Mouse (Mus musculus) forebrain, embryonic 10.5 days (tissue): ENCODE data around the gene Elof1. TPM values are rescaled to one million over a fixed set of nuclear protein-coding genes. Genes with fewer than 3 reads are reported as not detected.

Experiments
- DNase-seq: peaks from one replicate; pipeline ENCODE4 v3.0.0-alpha.2; 2017; ENCODE audit warnings: low spot score; ENCODE audit errors: extremely low spot score
- H3K27ac ChIP-seq: fragments of 300-500 bp; sonication (generic); 2 replicates; pipeline ENCODE4 v1.5.1; 2016; ENCODE audit warnings: mild to moderate bottlenecking
- H3K27me3 ChIP-seq: fragments of 300-500 bp; sonication (generic); 2 replicates; pipeline ENCODE4 v1.6.1; 2016; ENCODE audit warnings: mild to moderate bottlenecking; ENCODE audit not compliant: poor library complexity, severe bottlenecking
- H3K36me3 ChIP-seq: fragments of 300-500 bp; sonication (generic); replicated peaks from 2 replicates; pipeline ENCODE4 v1.6.1; 2016; ENCODE audit warnings: mild to moderate bottlenecking, moderate library complexity
- H3K4me1 ChIP-seq: fragments of 300-500 bp; sonication (generic); 2 replicates; pipeline ENCODE4 v1.6.1; 2016
- H3K4me3 ChIP-seq: fragments of 300-500 bp; sonication (generic); 2 replicates; pipeline ENCODE4 v1.5.1; 2016; ENCODE audit warnings: mild to moderate bottlenecking, moderate library complexity
- H3K9me3 ChIP-seq: fragments of 300-500 bp; sonication (generic); 2 replicates; pipeline ENCODE4 v1.6.1; 2016; ENCODE audit warnings: mild to moderate bottlenecking, moderate library complexity
- WGBS: fragments of 180-500 bp; shearing (Covaris S2); methylation state at CpG from one replicate; pipeline ENCODE4 v1.1.7; 2016; 5-methylcytosine and 5-hydroxymethylcytosine counted together
- polyA plus RNA-seq: library from polyadenylated mRNA; unstranded; fragments of >200 nt; fragmentation: Nextera tagmentation; extraction: Ambion mirVana; gene quantifications from 2 replicates; pipeline ENCODE4 v1.2.1, GENCODE M21; 2016

Elof1 gene
- 250 and 254 TPM in 2 replicates for polyA plus RNA-seq

DNA sequence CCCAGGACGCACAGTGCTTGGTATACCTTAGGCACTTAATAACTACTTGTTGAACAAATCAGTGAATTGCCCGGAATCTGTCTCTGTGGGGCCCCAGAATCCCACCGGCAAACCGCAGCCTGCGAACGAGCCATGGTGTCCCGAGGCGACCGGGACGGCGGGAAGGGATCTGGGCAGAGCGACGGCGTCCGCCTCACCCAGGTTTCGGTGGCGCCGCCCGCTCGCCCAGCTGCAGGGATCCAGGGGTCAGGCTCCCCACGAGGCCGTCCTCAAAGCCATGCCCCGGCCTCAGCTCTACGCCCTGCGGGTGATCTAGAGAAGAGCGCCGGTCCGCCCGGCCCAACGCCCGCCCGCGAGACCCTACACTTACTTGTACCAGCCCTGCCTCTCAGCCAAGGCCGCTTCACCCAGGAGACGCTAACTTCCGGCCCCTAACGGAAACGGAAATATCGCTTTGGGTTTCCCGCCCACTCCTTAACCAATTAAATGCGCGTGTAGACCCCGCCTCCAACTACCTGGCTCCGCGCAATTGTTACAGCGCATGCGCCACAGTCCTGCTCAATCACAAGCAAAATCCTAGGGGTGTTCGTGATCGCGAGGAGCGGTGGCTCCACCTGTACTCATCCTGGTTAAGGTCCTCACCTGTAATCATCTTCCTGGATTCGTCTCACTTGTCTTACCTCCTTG lies at the start of gene Elof1:
TSS of gene Elof1 (minus strand) at position 433 of the 687 bp plus-strand sequence.
- peaks cover 22% of the 10 kb centered on the region for H3K4me1 ChIP-seq
- H3K27ac ChIP-seq: peak within 1 kb of the TSS; percentile 90
- WGBS: under 1% methylated on average over 52 of the region's 52 CpGs
- H3K27me3 ChIP-seq: no peaks in the 10 kb centered on the region
- H3K4me3 ChIP-seq: peak within 1 kb of the TSS; percentile 88
- DNase-seq: peak; percentile 96
- peaks cover 27% of the 10 kb centered on the region for H3K36me3 ChIP-seq
- no peaks in the 10 kb centered on the region for H3K9me3 ChIP-seq

DNA sequence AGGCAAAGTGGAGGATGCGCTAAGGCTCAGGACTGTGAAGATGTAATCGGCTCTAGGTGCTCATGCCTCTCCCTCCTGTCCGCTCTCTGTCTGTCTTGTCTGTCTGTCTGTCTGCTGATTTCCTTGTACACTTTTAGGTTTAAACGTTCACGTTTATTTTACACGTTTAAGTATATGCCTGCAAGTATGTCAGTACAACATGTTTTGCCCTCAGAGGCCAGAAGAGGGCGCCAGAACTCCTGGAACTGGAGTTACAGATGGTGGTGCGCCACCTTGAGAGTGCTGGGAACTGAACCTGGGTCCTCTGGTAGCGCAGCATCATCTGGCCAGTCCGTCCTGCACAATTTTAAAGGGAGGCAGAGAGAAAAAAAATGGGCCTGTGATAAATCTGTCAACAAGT lies 49.7 kb upstream of the Elof1 start:
- Histone ChIP-seq H3K36me3 (no peaks in the 10 kb centered on the region), H3K27me3 (peaks cover 34% of the 10 kb centered on the region), H3K9me3 (peaks cover 10% of the 10 kb centered on the region; the same call in 1 of the 2 replicates), H3K27ac (no peak overlapping the region), H3K4me3 (no peak overlapping the region), H3K4me1 (peaks cover 15% of the 10 kb centered on the region)
- 89% methylated on average over 10 of the region's 10 CpGs for WGBS
- no peak for DNase-seq

DNA sequence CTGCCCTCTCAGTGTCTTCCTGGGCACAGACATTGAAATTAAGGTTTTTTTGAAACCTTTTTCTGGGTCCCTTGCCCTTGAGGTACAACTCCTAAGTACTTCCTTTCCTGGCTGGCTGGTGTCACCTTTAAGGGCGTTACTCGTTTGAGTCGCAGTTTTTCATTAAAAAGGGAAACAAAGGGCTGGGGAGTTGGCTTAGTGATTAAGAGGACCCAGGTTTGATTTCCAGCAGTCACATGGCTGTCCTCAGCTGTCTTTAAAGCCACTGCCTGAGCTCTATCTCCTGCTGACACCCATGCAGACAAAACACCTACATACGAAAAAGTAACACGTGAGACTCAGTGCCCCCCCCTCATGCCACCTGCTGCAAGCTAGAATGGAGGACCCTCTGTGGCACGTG lies 49.0 kb upstream of the Elof1 start:
- DNase-seq: no peak
- 50% methylated on average over 6 of the region's 6 CpGs for WGBS
- Histone ChIP-seq H3K4me3 (no peak overlapping the region), H3K27ac (no peak overlapping the region), H3K9me3 (peaks cover 10% of the 10 kb centered on the region; the same call in 1 of the 2 replicates), H3K4me1 (peaks cover 14% of the 10 kb centered on the region), H3K27me3 (peaks cover 34% of the 10 kb centered on the region), H3K36me3 (no peaks in the 10 kb centered on the region)

DNA sequence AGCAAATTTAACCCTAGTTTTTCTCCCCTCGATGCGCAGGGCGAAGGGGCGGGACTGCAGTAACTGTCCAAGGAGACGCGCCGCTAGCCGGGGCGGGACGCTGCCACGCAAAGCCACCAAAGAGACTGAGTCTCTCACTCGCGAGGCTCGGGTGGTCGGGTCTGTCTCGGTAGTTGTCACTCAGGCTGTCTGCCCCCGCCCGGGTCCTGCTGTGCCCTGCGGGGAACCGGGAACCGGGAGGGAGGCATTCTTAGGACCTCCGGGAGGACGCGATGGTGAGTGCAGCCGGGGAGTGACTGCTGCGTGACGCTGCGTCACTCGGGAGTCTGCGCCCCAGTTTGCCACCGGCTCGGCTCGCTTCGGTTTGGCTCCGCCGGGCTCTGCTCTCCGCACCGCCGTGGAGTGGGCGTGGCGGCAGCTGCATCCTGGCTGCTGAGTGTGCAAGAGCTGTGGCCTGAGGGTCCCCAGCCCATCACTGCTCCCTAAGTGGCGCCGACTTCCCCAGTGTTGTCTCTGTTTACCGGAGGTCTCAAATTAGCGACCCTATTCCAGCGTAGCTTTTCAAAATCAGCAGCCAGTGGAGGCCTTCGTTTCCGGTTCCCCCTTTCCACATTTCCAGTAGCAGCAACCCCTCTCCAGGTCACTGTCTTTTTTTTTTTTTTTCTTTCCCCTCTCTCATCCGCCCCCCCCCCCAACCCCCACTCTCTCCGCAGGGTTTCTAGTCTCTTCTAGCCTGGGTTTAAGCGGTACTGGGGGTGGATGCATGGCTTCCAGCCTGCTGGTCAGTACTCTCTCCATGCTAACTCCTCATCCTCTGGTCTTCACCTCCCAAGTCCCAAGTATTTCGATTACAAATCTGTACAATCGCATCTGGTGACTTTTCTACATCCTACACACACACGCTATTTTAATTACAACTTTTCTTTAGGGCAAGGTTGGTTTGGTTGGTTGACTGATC lies 48.0 kb upstream of the Elof1 start:
- Histone ChIP-seq H3K9me3 (peaks cover 10% of the 10 kb centered on the region; the same call in 1 of the 2 replicates), H3K36me3 (no peaks in the 10 kb centered on the region), H3K27ac (peak overlapping the region; percentile 68), H3K4me3 (peak overlapping the region; percentile 62), H3K4me1 (peaks cover 12% of the 10 kb centered on the region), H3K27me3 (peaks cover 34% of the 10 kb centered on the region)
- peak; percentile 63 for DNase-seq
- 1% methylated on average over 53 of the region's 54 CpGs for WGBS

DNA sequence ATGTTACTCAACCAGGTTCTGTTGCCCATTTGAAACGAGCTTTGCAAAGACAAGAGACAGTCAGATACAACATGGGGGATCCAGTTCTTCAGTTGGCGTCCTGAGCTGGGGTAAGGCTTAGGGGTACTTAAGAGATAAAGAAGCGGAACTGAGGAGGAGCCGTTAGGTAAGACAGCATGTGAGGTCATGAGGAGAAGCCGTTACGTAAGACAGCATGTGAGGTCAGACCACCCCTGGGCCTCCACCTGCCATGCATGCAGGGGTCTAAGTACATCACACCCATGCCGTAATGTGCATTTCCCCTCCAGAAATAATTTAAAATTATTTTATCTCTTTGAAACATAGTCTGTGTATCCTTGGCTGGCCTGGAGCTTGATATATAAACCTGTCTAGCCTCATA lies 45.9 kb upstream of the Elof1 start:
- DNase-seq: no peak
- Histone ChIP-seq H3K9me3 (peaks cover 10% of the 10 kb centered on the region; the same call in 1 of the 2 replicates), H3K4me3 (no peak overlapping the region), H3K36me3 (peaks cover 10% of the 10 kb centered on the region), H3K4me1 (peaks cover 14% of the 10 kb centered on the region), H3K27ac (no peak overlapping the region), H3K27me3 (peaks cover 39% of the 10 kb centered on the region)
- WGBS: 87% methylated on average over 7 of the region's 7 CpGs

DNA sequence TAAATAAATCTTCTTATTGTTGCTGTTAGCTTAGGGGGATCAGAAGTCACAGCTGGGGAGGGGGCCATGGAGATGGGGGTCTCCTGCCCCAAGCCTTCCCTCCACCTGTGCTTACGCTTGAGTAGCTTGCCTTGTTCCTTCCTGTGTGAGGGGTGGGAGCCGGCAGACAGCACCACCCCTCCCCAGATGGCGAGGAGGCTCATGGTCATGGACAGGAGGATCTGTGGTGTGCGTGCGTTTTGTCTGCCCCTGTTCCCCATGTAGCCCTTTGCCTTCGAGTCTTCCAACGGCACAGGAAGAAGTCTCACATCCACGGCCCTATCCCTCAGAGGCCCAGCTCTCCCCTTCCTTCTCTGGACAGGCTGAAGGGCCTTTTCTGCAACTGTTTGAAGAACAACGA lies 45.3 kb upstream of the Elof1 start:
- H3K27ac ChIP-seq: no peak overlapping the region
- H3K27me3 ChIP-seq: peaks cover 45% of the 10 kb centered on the region
- peaks cover 11% of the 10 kb centered on the region for H3K36me3 ChIP-seq
- WGBS: 82% methylated on average over 9 of the region's 9 CpGs
- H3K4me1 ChIP-seq: peaks cover 20% of the 10 kb centered on the region
- no peak overlapping the region for H3K4me3 ChIP-seq
- no peak for DNase-seq
- H3K9me3 ChIP-seq: peaks cover 9% of the 10 kb centered on the region; the same call in 1 of the 2 replicates

DNA sequence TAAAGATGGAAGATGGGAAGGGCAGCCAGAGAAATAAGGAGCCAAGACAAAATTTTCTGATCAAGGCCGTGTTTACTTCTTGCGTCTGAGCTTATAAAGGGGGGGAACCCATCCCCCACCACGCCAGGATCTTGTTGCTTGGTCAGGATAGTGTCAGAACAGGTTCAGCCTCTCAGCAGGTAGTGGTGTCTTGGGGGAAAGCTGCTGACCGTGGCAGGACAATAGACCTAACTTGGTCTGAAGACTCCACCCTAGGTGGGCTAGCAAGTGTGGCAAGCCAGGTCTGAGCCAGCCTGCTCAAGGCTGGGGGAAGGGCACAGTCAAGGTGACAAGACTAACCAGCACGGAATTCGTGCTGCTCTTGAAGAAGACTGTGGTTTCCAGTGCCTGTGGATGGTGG lies 44.3 kb upstream of the Elof1 start:
- Histone ChIP-seq H3K27me3 (peaks cover 45% of the 10 kb centered on the region), H3K4me3 (no peak overlapping the region), H3K4me1 (peaks cover 26% of the 10 kb centered on the region), H3K36me3 (peaks cover 11% of the 10 kb centered on the region), H3K27ac (no peak overlapping the region), H3K9me3 (no peaks in the 10 kb centered on the region)
- DNase-seq: no peak
- WGBS: 42% methylated on average over 6 of the region's 6 CpGs

DNA sequence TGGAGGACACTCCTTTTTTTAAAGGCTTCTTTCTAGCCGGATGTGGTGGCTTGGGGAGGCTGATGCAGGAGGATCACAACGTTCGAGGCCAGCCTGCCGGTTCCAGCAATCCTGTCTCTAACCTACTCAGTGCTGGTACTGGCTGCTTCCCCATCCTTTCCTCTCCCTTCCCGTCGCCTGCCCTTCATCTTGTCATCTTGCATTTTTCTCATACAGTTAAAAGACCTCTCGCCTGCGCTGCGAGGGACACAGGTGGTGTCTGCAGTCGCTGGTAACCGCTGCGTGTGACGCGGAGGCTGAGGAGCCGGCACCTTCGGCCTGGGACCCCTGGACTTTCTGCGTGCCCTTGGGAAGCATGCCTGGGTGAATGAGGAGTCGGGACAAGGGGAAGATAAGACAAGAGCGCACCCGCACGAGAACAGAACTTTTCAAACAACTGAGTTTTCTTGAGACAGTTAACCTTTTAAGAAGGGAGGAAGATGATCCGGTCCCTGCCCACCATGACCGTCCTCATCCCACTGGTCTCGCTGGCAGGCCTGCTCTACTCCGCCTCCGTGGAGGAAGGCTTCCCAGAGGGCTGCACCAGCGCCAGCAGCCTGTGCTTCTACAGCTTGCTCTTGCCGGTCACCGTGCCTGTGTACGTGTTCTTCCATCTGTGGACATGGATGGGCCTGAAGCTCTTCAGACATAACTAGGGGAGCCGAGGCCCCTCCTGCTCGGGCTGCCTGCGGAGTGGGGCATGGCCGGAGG lies 40.7 kb upstream of the Elof1 start:
- H3K4me1 ChIP-seq: peaks cover 22% of the 10 kb centered on the region
- H3K4me3 ChIP-seq: peak overlapping the region; percentile 76
- H3K27me3 ChIP-seq: peaks cover 18% of the 10 kb centered on the region
- no peaks in the 10 kb centered on the region for H3K9me3 ChIP-seq
- DNase-seq: no peak
- H3K27ac ChIP-seq: peak overlapping the region; percentile 92
- 72% methylated on average over 34 of the region's 34 CpGs for WGBS
- peaks cover 11% of the 10 kb centered on the region for H3K36me3 ChIP-seq

DNA sequence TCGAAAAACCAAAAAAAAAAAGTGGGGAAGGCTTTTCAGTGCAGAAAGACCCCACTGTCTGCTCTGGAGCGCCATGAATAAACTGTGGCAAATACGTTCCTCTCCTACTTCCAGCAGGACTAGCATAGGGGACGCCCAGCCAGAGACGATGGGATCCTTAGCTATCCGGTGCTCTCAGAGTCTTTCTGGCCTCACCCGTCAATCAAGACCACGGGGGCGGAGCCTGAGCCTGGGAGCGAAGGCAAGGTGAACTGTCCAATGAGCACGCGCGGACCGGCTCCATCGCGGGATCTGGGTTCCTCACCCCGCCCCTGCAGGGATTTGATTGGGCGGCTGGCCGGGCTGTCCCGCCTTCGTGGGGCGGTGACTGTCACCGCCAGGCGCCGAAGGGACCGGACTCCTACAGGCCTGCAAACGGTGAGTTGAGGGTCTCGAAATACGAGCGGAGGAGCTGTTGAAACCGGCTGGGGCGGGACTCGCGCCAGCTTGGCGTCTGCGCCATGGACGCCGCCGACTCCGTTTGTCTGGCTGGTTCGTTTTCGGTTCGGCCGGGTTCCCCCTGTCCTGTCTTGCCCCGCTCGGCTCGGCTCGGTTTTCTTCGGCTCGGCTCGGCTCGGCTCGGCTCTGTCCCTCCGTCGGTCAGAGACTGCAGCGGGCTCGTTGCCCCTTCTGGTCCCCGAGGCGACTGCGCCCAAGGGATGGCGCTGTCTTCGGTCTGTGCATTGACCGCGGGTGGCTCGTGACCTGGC lies 39.7 kb upstream of the Elof1 start, which contains the start of gene Pigyl:
TSS of gene Pigyl (plus strand) at position 350 of the 749 bp plus-strand sequence.
- peak; percentile 97 for DNase-seq
- peaks cover 22% of the 10 kb centered on the region for H3K4me1 ChIP-seq
- WGBS: under 1% methylated on average over 65 of the region's 65 CpGs
- H3K27ac ChIP-seq: peak within 1 kb of the TSS; percentile 92
- no peaks in the 10 kb centered on the region for H3K9me3 ChIP-seq
- peaks cover 11% of the 10 kb centered on the region for H3K36me3 ChIP-seq
- peaks cover 12% of the 10 kb centered on the region for H3K27me3 ChIP-seq
- H3K4me3 ChIP-seq: peak within 1 kb of the TSS; percentile 76

DNA sequence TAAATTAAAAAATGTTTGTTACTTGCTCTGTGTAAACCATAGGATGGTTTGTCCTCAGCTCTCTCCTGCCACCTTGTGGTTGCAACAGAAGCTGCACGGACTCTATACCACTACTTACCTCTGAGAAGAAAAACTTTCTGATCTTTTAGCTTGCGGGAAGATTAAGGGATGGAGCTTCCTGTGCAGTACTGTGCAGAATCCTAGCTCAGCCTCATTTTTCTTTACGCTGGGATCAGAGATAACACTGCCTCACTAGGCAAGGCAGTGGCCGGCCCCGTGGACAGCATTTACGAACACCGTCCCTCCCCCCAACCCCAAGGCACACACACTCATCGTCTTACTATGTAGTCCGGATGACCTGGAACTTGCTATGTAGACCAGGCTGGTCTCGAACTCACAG lies 38.6 kb upstream of the Elof1 start:
- Histone ChIP-seq H3K27ac (no peak overlapping the region), H3K36me3 (peaks cover 11% of the 10 kb centered on the region), H3K27me3 (peaks cover 12% of the 10 kb centered on the region), H3K9me3 (no peaks in the 10 kb centered on the region), H3K4me1 (peaks cover 22% of the 10 kb centered on the region), H3K4me3 (peak overlapping the region; percentile 27; the same call in 1 of the 2 replicates)
- peak; percentile 60 for DNase-seq
- 33% methylated on average over 10 of the region's 10 CpGs for WGBS

DNA sequence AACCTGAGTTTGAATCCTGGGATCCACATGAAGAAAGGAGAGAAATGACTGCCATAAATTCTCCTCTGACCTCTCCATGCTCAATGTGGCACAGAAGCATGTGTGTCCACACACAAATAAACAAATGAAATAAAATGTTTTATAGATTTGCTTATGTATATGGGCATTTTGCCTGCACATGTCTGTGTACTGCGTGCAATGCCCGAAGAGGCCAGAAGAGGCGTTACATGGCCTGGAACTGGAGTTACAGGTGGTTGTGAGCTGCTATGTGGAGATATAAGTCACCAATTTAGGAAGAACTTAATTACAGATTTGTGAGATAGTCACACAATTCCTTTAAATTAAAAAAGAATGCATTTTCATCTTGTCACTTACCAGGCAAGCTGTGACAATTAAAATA lies 36.8 kb upstream of the Elof1 start:
- WGBS: 92% methylated on average over 3 of the region's 3 CpGs
- Histone ChIP-seq H3K36me3 (peaks cover 10% of the 10 kb centered on the region), H3K4me3 (no peak overlapping the region), H3K9me3 (peaks cover 12% of the 10 kb centered on the region), H3K27ac (no peak overlapping the region), H3K4me1 (peaks cover 22% of the 10 kb centered on the region), H3K27me3 (peaks cover 12% of the 10 kb centered on the region)
- no peak for DNase-seq

DNA sequence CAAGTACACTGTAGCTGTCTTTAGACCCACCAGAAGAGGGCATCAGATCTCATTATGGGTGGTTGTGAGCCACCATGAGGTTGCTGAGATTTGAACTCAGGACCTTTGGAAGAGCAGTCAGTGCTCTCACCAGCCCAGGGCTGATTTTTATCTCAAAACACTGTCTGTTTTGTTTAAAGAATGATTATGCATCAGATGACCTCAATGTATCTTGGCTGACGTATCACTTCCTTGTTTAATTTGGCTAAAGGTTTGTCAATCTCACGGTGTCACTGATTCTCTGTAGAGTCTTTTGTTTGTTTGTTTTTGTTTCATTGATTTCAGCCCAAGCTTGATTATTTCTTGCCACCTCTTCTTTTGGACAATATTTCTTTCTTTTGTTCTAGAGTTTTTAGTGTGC lies 34.0 kb upstream of the Elof1 start:
- no peak for DNase-seq
- no peaks in the 10 kb centered on the region for H3K36me3 ChIP-seq
- WGBS: 92% methylated on average over 2 of the region's 2 CpGs
- H3K4me1 ChIP-seq: peaks cover 4% of the 10 kb centered on the region
- H3K27ac ChIP-seq: no peak overlapping the region
- H3K27me3 ChIP-seq: no peaks in the 10 kb centered on the region
- no peak overlapping the region for H3K4me3 ChIP-seq
- peaks cover 26% of the 10 kb centered on the region for H3K9me3 ChIP-seq
